Mouse (Mus musculus): ENCODE results near the gene Cbx5.

DNA sequence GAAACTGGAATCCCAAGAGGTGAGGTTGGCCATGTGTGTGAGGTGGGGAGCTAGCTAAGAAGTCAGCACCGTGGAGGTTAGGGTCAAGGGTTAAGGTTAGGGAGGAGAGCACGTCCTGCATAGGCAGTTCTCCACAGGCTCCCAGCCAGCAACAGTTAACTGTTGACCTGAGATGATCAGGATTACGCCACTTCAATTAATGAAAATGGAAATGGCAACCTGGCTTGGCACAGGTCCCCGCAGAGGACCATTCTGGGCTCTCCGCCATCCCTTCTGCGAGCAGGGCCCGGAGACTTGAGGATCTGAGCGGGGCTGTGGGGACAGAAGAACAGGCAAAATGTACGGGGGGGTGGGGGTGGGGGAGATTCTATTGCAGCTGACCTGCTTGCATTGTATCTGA is 91.8 kb downstream of the Cbx5 start:
- TF ChIP-seq CTCF (IDR thresholded peaks at IDR 0.05) (no peak), EP300 (IDR thresholded peaks at IDR 0.05) (no peak)

Measured in lung, postnatal 0 days (tissue).